Mouse (Mus musculus) brain, embryonic 14.5 days (tissue): Measurements from ENCODE around the gene Cul5. TPM values are rescaled to one million over a fixed set of nuclear protein-coding genes. Genes with fewer than 3 reads are reported as not detected.

Experiments
- DNase-seq: peaks from one replicate; pipeline ENCODE4 v3.0.0-alpha.2; 2011; ENCODE audit warnings: low read depth
- CTCF ChIP-seq: fragments of 200-500 bp; IDR thresholded peaks from 2 replicates; pipeline ENCODE4 v1.5.1; 2012; ENCODE audit warnings: inconsistent platforms, mild to moderate bottlenecking, moderate library complexity, borderline replicate concordance; ENCODE audit not compliant: insufficient read depth, insufficient read length; ENCODE audit errors: extremely low read depth
- POLR2A ChIP-seq: fragments of 200-500 bp; IDR thresholded peaks from 2 replicates; pipeline ENCODE4 v1.6.1; 2012; ENCODE audit warnings: mild to moderate bottlenecking, inconsistent platforms, borderline replicate concordance; ENCODE audit not compliant: poor library complexity, insufficient read depth, insufficient read length, severe bottlenecking; ENCODE audit errors: extremely low read depth
- polyA plus RNA-seq: library from polyadenylated mRNA; depleted of rRNA; stranded (reverse); fragments of >200 nt; gene quantifications from 2 replicates; pipeline ENCODE4 v1.2.3, GENCODE M21; 2012

The Cul5 gene
- polyA plus RNA-seq, 1 experiment, result 22.5 TPM

DNA sequence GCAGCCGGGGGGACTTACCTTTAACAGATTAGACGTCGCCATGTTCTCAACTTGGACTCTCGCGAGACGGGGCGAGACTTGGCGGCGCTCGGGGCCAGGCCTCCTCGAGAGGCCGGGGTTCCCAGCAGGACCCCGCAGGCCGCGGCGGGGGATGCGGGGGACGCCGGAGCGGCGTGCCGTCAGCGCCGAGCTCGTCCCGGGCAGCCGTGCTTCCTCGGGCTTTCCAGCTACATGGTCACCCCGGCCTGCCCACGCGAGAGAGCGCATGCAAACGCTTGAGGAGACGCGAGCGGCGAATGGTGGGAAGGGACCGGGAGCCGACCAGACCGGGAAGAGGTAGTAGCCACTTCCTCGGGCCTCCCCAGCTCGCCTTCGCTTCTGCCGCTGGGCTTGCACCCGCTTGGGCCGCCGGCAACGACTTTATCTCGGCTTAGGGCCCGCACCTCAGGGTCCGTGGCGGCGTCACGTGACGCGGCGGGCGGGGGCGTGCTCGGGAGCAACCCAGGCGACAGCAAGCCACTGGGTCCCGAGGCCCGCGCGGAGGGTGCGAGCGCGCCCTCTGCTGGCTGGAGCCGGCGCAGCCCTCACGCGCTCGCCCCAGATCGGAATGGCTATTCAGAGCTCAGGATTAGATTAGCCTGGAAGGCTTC, 2.7 kb downstream of the Cul5 start:
- TF ChIP-seq POLR2A, result peak; percentile 89
- TF ChIP-seq CTCF, result peak; percentile 97
- DNase-seq, result peak; percentile 96

DNA sequence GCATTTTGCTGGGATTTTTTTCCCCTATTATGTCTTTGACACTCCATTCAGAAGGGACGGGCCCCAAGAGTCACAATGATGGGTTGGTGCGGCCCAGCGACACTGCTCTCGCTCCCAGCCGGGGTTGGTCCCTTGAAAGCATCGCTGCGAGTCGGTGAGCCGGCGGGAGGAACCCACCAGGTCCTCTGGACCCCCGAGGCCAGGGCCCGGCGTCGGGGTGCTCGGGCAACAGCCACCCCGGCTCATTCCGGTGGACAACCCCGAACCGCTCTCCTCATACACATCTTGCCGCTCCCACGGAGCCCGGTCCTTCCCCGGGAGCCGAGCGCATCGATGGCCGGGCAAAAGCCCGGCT, 3.2 kb downstream of the Cul5 start:
- no peak for TF ChIP-seq CTCF
- TF ChIP-seq POLR2A, result no peak
- DNase-seq, result no peak

GRCm38 (mm10) chr9:53665428-53665827, 4.4 kb downstream of the Cul5 start:
- TF ChIP-seq CTCF (no peak), POLR2A (no peak)
- DNase-seq, result no peak

DNA sequence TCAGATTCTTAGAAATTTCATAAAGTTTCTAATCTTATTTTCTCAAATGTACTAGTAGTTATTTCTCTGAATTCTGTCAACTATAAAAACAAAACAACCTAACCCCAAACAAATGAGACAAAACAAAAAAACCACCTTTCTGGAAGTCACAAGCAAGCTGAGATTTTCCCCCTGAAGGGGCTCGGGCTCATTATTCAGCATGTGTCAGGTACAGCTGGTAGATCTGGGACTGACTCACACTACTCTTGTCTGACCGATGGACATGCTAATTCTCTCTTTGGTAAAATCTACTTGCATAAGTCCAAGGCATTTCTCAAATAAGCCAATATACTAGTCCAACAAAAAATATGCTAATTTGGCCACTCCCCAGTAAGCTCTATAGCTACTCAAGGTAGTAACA, 5.0 kb downstream of the Cul5 start:
- DNase-seq, result no peak
- no peak for TF ChIP-seq CTCF
- TF ChIP-seq POLR2A, result no peak

DNA sequence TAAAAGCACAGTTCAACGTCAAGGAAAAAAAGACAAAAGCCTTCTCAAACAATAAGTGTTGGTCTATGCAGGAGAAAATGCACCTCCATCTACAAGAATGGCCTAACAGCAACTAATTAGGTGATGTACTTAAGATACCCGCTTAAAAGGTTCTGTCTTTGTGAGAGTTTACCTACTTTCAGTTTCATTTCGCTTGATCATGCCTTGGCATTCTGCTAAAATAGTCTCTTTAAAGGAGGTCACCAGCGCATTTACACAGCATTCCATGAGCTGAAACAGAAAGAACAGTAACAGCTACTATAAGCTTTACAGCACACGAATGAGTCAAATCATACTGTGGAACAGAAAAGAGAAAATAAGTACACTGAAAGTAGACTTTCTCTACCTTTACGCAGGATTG, 35.0 kb downstream of the Cul5 start:
- TF ChIP-seq POLR2A (no peak), CTCF (no peak)
- no peak for DNase-seq

DNA sequence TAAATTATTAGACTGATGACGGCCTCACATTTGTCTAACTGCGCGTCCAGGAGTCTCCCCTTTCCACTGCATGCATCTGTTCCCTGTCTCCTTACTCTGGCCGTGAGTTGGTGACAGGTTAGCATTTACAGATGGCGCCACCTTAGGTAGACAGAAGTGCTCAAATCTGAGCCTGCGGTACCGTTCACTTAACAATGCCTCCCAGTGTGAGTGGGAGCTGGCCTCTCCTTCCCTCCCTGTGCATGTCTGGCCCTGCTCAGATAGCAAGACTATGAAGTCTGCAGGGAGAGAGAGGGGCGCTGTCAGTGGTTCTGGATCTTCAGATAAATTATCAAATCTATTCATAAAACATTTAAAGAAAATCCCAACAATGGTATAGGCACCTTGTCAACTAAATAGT, 54.6 kb downstream of the Cul5 start:
- TF ChIP-seq CTCF, result no peak
- no peak for TF ChIP-seq POLR2A
- peak; percentile 2 for DNase-seq

DNA sequence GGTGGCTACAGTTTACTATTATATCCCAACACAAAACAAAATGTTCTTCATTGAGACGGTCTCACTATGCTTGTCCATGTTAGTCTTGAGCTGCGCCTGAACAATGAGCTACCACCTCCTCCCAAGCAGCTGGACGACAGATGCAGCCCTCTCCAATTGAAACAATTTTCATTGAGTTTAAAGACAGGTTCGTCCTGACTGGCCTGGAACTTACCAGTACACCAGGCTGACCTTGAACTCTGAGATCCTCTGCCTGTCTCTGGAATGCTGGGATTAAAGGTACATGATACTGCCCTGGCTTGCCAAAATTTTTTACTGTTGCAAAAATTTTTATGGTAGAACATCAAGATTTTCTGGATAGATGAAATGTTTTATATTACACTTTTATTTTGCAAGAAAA, 55.5 kb downstream of the Cul5 start:
- TF ChIP-seq POLR2A (no peak), CTCF (no peak)
- no peak for DNase-seq

DNA sequence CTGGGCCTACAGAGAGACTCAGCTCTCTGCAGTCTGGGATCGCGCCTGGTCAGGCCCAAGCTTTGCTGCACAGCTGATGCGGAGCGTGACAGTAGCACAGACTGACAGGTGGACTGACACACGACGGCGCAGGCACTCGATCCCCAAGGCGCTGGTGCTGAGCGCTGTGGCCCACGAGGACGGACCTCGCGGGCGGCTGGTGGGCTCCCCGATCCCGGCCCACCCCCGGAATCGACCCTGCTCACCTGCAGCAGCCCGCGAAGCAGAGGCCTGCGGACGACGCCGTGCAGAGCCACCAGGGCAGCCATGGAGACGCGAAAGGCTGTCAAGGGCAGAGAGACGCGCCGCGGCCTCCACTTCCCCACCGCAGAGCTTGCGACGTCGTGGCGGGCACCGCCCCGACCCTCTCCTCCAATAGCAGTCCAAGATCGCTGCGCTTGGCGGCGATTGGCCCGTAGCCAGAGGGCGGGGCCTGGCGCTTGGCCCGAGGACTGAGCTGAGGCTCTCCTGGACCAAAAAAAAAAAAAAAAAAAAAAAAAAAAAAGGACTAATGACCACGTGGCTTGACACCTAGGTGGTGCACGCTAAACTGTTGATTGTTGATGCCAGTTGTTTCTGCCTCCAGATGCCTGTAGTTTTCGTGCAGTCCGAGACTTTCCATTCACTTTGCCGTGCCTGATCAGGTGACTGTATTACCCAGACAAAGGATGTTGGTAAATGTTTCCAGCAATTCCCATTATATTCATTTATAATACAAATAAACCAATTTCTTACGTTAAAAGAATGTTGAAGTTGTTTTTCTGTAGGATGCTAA, 59.6 kb downstream of the Cul5 start, which contains the start of gene Acat1:
Gene Acat1, minus strand, starts transcription at position 415 of the 814 bp plus-strand sequence.
- peak; percentile 97 for DNase-seq
- TF ChIP-seq CTCF, result no peak
- TF ChIP-seq POLR2A, result peak; percentile 77; the same call in 1 of the 2 replicates

DNA sequence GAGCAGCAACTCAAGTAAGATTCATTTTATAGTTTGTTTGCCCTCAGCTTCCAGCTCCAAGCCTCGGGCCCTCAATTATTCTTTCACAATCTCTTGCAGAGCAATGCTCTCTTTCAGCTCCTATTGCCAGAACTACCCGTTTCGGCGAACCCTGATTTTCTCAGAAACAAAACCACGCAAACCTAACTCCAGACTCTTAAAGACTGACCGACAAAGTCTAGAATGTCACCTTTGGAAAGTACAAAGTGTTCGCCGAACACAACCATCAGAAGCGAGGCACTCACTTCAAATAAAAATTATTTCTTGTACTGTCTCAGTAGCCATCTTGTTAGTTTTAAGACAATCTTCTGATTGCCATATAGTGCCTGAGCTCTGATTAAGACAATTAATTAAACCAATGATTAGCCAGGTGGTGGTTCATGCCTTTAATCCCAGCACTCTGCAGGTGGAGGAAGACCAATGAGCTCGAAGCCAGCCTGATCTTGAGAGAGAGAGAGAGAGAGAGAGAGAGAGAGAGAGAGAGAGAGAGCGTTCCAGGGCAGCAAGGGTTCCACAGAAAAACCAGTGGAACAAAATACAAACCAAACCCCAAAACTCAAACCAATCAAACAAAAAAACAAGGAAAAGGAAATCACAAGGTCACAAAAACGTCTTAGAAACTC, 60.4 kb downstream of the Cul5 start:
- TF ChIP-seq CTCF (no peak), POLR2A (no peak)
- DNase-seq, result no peak

DNA sequence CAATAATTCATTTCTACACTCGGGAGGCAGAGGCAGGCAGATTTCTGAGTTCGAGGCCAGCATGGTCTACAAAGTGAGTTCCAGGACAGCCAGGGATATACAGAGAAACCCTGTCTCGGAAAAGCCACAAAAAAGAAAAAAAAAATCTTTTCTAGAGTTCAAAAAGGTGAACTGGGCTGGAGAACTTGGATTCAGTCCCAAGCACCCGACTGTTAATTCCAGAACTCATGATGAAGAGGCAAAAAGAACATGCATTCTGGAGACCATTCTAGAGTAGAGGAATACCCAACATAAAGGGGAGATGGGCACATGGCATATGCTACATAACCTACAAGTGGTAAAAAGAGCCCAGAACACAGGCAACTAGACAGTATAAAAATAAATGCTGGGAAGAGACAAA, 62.0 kb downstream of the Cul5 start:
- no peak for TF ChIP-seq CTCF
- TF ChIP-seq POLR2A, result no peak
- DNase-seq, result no peak

- no peak for TF ChIP-seq POLR2A
- DNase-seq, result no peak
These were observed 62.6 kb downstream of the Cul5 start for GRCm38 (mm10) chr9:53607192-53607591.

DNA sequence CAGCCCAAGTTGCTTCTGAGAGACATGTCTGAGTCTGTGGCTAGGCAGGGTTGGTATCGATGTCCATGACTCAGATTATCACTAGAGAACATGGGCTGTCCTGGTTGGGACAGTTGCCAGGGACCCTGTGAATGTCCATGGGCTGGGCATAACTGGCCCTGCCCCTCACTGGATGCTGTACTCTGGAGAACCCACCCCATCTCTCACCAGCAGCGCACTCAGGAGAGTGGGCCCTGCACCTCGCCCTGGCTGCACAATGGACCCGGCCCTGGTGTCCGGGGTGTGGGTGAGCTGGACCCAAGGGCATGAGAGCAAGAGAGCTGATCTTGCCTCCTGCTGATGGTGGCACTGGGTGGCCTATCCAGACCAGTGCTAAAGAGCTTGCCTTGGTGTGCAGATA, 64.9 kb downstream of the Cul5 start:
- TF ChIP-seq POLR2A, result no peak
- TF ChIP-seq CTCF, result no peak
- no peak for DNase-seq

DNA sequence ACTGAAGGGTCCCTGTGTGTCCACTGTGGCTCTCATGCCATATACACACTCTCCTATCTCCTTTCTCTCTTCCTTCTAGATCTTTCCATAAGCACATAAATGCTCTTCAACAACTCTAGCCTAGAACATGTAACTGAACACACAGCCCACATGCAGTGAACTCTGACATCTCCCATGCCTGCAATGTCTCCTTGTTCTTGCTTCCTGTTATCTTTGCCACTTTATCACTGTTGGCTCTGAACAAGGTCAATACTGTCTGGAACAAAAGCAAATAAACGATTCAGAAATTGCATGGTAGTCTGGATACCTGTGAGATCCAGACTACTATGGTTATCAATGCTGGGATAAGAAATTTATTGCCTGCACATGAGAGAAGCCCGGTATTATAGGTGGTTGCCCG, 66.0 kb downstream of the Cul5 start:
- no peak for DNase-seq
- TF ChIP-seq CTCF (no peak), POLR2A (no peak)
